Comparison of ENCODE assay signal across 17 mouse cellular contexts in genomic region chr3:132428148-132428547, GRCm38 (mm10).
DNase-seq lines count a peak whose midpoint lies in the region; ATAC-seq lines count a peak whose summit lies in the region.
"Had no signal": no experiment of that assay in that cellular context is flagged by ENCODE, and none has a peak within 500 bp of the region (broad histone marks: within the 10 kb centered on the region; RNA-seq: fewer than 3 reads in every experiment).

No protein-coding gene starts in this region.

- H3K36me3 ChIP-seq in kidney, embryonic 15.5 days, result no peaks in the 10 kb centered on the region
- H3K36me3 ChIP-seq: forebrain, embryonic 12.5 days; heart, embryonic 12.5 days; hindbrain, embryonic 10.5 days; liver, embryonic 13.5 days; stomach, embryonic 15.5 days had no signal

- peak; percentile 25 to 68 for DNase-seq in adrenal gland, adult (ENCODE audit: inconsistent age in 2 of 2, low spot score in 1 of 2)
- no peak for DNase-seq in adrenal gland, postnatal 4 days (ENCODE audit: low spot score in 2 of 2)
- DNase-seq in kidney, adult 11 months, result no peak
- peak; percentile 22 for DNase-seq in NIH3T3 (ENCODE audit: low read depth)
- DNase-seq in kidney, postnatal 14 days, result peak; percentile 20
- no peak for DNase-seq in testis, postnatal 10 days (ENCODE audit: low spot score)
- no peak for DNase-seq in retina, postnatal 1 day
- DNase-seq: cerebellum, adult 18-20 months; layer of hippocampus, postnatal 36 days; liver, embryonic 13.5 days; thymus, postnatal 36 days had no signal

- 0 out of 2 replicates have a peak, but pooled peaks cover 15% of the 10 kb centered on the region for H3K4me1 ChIP-seq in kidney, embryonic 15.5 days
- H3K4me1 ChIP-seq: forebrain, embryonic 12.5 days; heart, embryonic 12.5 days; liver, embryonic 13.5 days; megakaryocyte, embryonic 14.5 days had no signal

- ATAC-seq in kidney, embryonic 15.5 days (replicated peaks; ENCODE audit: low FRiP score), result no peak

- no peak overlapping the region for H3K27ac ChIP-seq in kidney, embryonic 15.5 days
- H3K27ac ChIP-seq: forebrain, embryonic 12.5 days; hindbrain, embryonic 10.5 days; liver, embryonic 13.5 days; stomach, embryonic 15.5 days had no signal

- no peak overlapping the region for H3K4me3 ChIP-seq in kidney, embryonic 15.5 days (replicated peaks)
- H3K4me3 ChIP-seq: forebrain, embryonic 12.5 days; heart, embryonic 12.5 days; hindbrain, embryonic 10.5 days; liver, embryonic 13.5 days; megakaryocyte, embryonic 14.5 days; stomach, embryonic 15.5 days had no signal

- 29% methylated on average over 17 of the region's 17 CpGs for WGBS in kidney, embryonic 15.5 days

- H3K4me2 ChIP-seq in kidney, embryonic 15.5 days, result peak overlapping the region; percentile 32
- H3K4me2 ChIP-seq: forebrain, embryonic 12.5 days; heart, embryonic 12.5 days; liver, embryonic 13.5 days; stomach, embryonic 15.5 days had no signal

- H3K27me3 ChIP-seq in kidney, embryonic 15.5 days, result no peaks in the 10 kb centered on the region
- H3K27me3 ChIP-seq: forebrain, embryonic 12.5 days; heart, embryonic 12.5 days; liver, embryonic 13.5 days; megakaryocyte, embryonic 14.5 days; stomach, embryonic 15.5 days had no signal

- no peak overlapping the region for H3K9ac ChIP-seq in kidney, embryonic 15.5 days
- H3K9ac ChIP-seq: forebrain, embryonic 12.5 days; heart, embryonic 12.5 days; liver, embryonic 13.5 days; stomach, embryonic 15.5 days had no signal

- H3K9me3 ChIP-seq in kidney, embryonic 15.5 days (replicated peaks), result no peaks in the 10 kb centered on the region
- H3K9me3 ChIP-seq: forebrain, embryonic 12.5 days; heart, embryonic 12.5 days; hindbrain, embryonic 10.5 days; liver, embryonic 13.5 days; stomach, embryonic 15.5 days had no signal

Comparison
In these comparisons a context has a peak if more than half of its experiments do, and no peak if none do; other contexts are left out.
1. DNase-seq: peak in adrenal gland, adult (2 of 2), NIH3T3 (single experiment) and kidney, postnatal 14 days (single experiment); none in adrenal gland, postnatal 4 days (0 of 2), kidney, adult 11 months (single experiment), testis, postnatal 10 days (single experiment) and retina, postnatal 1 day (single experiment).